Mouse (Mus musculus): ENCODE data around the gene Gm20683.

GRCm38 (mm10) chr17:25844396-25844901 lies 2.9 kb upstream of the Gm20683 start, which contains the start of gene Rhot2:
- peak; percentile 77; the same call in 1 of the 2 replicates for TF ChIP-seq POLR2A (IDR thresholded peaks at IDR 0.05; ENCODE audit: borderline replicate concordance, insufficient read depth, low read length)
- TF ChIP-seq CTCF (IDR thresholded peaks at IDR 0.05; ENCODE audit: borderline replicate concordance, insufficient read depth, low read depth, low read length), result peak; percentile 27; the same call in 1 of the 2 replicates

All from cerebellum, adult 2 months (tissue).